Mouse (Mus musculus): ENCODE data around the gene Rnf130. TPM values are rescaled to one million over a fixed set of nuclear protein-coding genes. Genes with fewer than 3 reads are reported as not detected.

Gene Rnf130
- polyA plus RNA-seq (2014; fragmentation: Illumina TruSeq; extraction: RNeasy Lipid Tissue Mini Kit (QIAGEN cat#74804); ENCODE audit: low read depth, low replicate concordance): 48.6 TPM

GRCm38 (mm10) chr11:50024833-50025720 is at the start of gene Rnf130:
TSS of gene Rnf130 (plus strand) at chr11:50025346.

GRCm38 (mm10) chr11:50130811-50131766 is 105.9 kb downstream of the Rnf130 start, which contains the start of gene Tbc1d9b:
TSS of gene Tbc1d9b (plus strand) at chr11:50131396.

Other genes starting within 250 kb of the Rnf130 start
- 12.5 TPM for gene Gfpt2, start 231.2 kb upstream of the Rnf130 start, polyA plus RNA-seq (2014; fragmentation: Illumina TruSeq; extraction: RNeasy Lipid Tissue Mini Kit (QIAGEN cat#74804); ENCODE audit: low read depth, low replicate concordance)
- 34.5 TPM for gene Mapk9, start 178.6 kb upstream of the Rnf130 start, polyA plus RNA-seq (2014; fragmentation: Illumina TruSeq; extraction: RNeasy Lipid Tissue Mini Kit (QIAGEN cat#74804); ENCODE audit: low read depth, low replicate concordance)
- gene Rasgef1c, start 123.5 kb upstream of the Rnf130 start, polyA plus RNA-seq (2014; fragmentation: Illumina TruSeq; extraction: RNeasy Lipid Tissue Mini Kit (QIAGEN cat#74804); ENCODE audit: low read depth, low replicate concordance): 0.52 TPM
- gene Tbc1d9b, start 106.0 kb downstream of the Rnf130 start, polyA plus RNA-seq (2014; fragmentation: Illumina TruSeq; extraction: RNeasy Lipid Tissue Mini Kit (QIAGEN cat#74804); ENCODE audit: low read depth, low replicate concordance): 36.0 TPM
- gene Mrnip, start 149.1 kb downstream of the Rnf130 start, polyA plus RNA-seq (2014; fragmentation: Illumina TruSeq; extraction: RNeasy Lipid Tissue Mini Kit (QIAGEN cat#74804); ENCODE audit: low read depth, low replicate concordance): 2.0 TPM
- 462 TPM for gene Sqstm1, start 185.5 kb downstream of the Rnf130 start, polyA plus RNA-seq (2014; fragmentation: Illumina TruSeq; extraction: RNeasy Lipid Tissue Mini Kit (QIAGEN cat#74804); ENCODE audit: low read depth, low replicate concordance)
- gene Mgat4b, start 185.5 kb downstream of the Rnf130 start, polyA plus RNA-seq (2014; fragmentation: Illumina TruSeq; extraction: RNeasy Lipid Tissue Mini Kit (QIAGEN cat#74804); ENCODE audit: low read depth, low replicate concordance): 57.3 TPM
- gene Ltc4s, start 213.3 kb downstream of the Rnf130 start, polyA plus RNA-seq (2014; fragmentation: Illumina TruSeq; extraction: RNeasy Lipid Tissue Mini Kit (QIAGEN cat#74804); ENCODE audit: low read depth, low replicate concordance): 4.1 TPM